Mouse (Mus musculus) left cerebral cortex, adult 18-20 months (tissue): ENCODE measurements at regions not wholly inside any gene's neighbourhood (a gene's known extent, or its start where the extent isn't known, plus 50 kb on each side); places are given as distances from the start of the nearest gene placed in this dataset.

Experiments used
- DNase-seq, 2 experiments: peaks; one replicate each; pipeline ENCODE4 v3.0.0; 2021 to 2022; ENCODE audit warnings: low spot score in 2 of 2, mixed read lengths in 1 of 2

- no peak for DNase-seq
Measured at GRCm38 (mm10) chr12:26906126-26906525, 436.2 kb downstream of the Sox11 start.

- DNase-seq: no peak
Measured at GRCm38 (mm10) chr12:26903894-26904272, 434.9 kb downstream of the Cmpk2 start.

GRCm38 (mm10) chr12:26903073-26903893 lies 434.3 kb downstream of the Cmpk2 start:
- peak; percentile 3 to 33 for DNase-seq

DNA sequence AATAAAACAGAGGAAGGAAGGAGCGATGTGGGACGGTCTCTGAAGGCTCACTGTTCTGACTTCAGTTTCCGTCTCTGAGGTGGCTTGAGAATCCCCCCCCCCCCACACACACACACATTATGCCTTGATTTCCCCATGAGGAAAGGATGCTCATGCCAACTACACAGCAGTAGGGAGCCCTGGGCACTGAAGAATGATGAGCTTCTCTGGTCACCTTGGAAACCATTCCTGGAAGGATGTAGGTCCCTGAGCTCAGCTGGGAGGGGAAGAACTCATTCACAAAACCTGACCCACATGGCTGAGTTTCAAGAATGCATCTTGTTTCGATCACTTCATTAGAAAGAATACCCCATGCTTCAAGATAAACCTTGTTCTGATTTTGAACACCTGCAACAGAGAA lies 422.2 kb downstream of the Cmpk2 start:
- DNase-seq: no peak

DNA sequence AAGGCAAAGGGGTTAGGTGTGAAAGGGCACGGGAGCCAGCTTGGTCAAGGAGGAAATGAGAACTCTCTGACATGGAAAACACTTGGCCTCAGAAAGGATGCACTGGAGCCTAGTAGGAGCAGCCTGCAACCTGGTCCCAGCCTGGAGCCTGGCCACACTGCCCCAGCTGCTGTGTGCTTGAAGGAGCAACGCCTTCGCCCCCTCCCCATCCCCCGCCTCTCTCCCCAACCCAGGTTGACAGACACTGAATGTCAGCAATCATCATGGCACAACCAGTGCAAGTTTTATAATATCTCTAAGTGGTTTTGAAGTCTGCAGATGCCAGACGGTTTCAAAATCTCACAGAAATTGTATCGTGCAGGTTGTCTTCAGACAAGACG lies 417.6 kb downstream of the Cmpk2 start:
- DNase-seq: no peak

GRCm38 (mm10) chr12:26885831-26886634 lies 417.0 kb downstream of the Cmpk2 start:
- DNase-seq: peak; percentile 14 to 35

DNA sequence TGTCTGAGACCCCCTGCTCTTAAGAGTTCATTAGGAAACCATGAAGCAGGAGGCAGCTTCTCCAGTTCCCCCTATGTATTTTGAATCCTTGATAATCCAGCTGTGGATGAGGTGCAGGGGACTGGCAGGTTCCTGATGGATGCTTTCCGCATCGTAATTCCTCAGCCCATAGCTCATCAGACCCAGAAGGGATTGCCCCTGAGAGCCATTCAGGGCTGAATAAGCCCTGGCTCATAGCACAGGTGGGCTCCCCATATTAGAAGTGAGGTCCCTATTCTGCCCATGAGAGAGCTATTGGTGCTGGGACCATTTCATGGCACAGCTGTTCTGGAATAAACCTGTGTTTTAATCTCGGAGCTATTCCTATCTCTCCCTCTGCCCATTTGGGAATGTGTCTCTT lies 416.1 kb downstream of the Cmpk2 start:
- DNase-seq: no peak

DNA sequence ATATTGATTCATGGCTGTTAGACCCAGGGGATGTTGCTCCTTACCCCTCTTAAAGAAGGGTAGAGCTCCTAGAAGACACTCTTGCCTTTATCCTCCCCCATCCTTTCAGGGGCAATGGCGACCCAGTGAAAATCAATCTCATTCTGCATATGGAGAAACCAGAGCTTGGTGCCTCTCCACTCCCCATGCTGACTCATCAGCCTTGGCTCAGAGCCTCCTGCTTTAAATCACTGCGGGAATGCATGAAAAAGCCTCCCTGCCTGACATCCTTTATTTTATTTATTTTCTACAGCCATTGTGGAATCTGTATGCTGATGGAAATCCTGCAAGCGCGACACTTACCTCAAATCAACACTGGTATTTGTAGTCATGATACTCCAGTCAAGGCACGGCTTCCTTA lies 415.2 kb downstream of the Cmpk2 start:
- peak; percentile 77 to 83 for DNase-seq

GRCm38 (mm10) chr12:26877691-26878121 lies 408.7 kb downstream of the Cmpk2 start:
- DNase-seq: peak in 1 of 2 experiments; percentile 8

- DNase-seq: no peak
Measured at GRCm38 (mm10) chr12:26877284-26877683, 408.3 kb downstream of the Cmpk2 start.

DNA sequence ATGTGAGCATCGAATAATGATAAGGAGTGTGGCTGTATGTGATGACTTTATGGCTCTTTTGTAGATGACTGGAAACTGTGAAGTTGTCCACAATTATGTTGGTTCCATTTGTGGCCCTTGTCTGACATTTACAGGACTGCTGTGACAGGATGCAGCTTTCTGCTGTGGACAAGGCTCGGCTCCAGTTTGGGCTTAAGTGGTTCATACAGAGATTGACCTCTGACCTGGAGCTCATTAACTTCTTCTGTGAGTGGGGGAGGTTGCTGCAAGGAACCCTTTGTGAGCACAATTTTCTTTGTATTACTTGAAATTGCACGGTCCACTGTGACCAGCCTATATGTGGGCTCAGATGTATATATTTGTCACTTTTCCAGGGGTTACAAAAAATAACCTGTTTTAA lies 403.5 kb downstream of the Cmpk2 start:
- no peak for DNase-seq

- no peak for DNase-seq
Measured at GRCm38 (mm10) chr12:26867731-26868130, 398.7 kb downstream of the Cmpk2 start.

- DNase-seq: peak; percentile 37 to 61
Measured at GRCm38 (mm10) chr12:26855091-26855516, 386.1 kb downstream of the Cmpk2 start.

GRCm38 (mm10) chr12:26844917-26845316 lies 375.9 kb downstream of the Cmpk2 start:
- no peak for DNase-seq

DNA sequence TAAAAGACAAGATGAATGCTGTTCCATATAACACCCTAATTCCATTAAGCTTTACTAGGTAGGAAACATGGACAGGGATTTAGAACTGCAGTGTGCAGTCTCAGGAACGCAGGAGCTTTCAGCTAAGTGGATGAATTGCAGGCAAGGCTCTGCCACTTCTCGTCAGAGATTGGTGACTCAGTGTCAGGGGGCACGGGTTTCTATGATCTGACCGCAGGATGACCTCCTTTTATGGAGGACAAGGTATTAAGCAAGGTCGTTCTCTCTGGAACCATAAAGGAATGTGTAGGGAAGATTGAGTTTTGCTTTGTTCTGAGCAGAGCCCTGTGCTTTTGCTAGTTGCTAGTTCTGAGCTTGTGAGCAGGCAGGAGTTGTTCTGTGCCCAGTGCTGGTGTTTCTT lies 373.7 kb downstream of the Cmpk2 start:
- DNase-seq: no peak

- DNase-seq: no peak
Measured at GRCm38 (mm10) chr12:26821257-26821968, 352.4 kb downstream of the Cmpk2 start.

DNA sequence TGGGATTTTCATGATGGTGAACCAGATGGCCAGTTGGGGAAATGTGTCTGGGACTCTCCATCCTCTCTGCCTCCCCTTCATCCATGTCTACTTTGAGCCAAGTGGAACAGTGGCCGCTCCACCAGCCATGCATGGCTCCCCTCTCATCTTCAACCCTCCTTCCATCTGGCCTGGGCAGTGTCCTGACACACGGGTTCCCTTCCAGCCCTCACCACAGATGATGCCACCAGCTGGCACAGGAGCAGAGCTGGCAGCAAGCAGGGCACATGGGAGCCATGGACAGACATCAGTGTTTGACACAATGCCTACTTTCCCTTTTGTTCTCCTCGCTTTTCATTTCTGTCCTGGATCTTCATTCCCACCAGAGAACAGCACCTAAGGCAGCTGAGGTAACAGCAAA lies 348.9 kb downstream of the Cmpk2 start:
- DNase-seq: no peak

GRCm38 (mm10) chr12:26815771-26816170 lies 346.8 kb downstream of the Cmpk2 start:
- no peak for DNase-seq

DNA sequence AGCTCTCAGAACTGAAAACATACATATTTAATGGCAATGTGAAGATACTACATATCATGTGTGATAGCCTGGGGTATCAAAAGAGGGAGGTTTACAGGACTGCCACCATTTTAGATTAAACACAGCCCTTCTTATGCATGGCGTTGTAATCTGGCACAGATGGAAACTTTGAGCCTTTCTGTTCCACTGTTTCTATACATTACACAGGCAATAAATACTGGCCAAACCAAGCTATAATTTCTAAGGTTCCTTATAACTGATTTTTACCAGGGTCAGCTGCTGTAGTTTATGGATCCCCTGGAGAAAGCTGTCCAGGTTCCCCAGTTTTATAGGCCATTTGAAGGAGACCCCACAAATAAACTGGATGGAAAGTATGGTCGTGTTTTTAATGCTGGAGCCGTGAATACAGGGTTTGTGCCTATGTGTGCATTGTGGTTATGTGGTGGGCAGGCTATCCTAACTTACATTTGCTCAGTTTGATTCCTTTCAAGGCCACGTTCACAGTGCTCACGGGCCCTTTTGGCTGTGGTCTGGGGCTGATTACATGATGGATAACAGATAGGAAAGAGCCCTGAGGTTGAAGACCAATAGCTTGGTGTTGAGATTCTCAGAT lies 341.7 kb downstream of the Cmpk2 start:
- DNase-seq: no peak

DNA sequence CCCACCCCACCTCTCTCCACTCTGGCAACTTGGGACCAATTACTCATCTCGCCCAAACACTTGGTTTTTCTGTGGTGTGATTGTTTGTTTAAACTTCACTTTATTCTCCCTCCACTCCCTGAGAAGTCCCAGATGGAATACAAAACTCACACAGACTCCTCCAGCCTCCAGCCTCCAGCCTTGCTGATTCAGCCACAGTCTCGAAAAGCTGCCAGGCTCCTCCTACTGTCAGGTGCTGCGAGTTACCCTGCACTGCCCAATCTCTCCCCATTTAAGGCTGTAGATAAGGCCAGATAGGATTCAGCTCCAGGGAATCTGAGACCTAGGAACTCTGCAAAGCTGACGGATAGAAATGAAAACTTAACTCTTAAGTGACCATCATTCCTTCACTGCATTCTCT lies 340.7 kb downstream of the Cmpk2 start:
- peak; percentile 37 to 49 for DNase-seq

DNA sequence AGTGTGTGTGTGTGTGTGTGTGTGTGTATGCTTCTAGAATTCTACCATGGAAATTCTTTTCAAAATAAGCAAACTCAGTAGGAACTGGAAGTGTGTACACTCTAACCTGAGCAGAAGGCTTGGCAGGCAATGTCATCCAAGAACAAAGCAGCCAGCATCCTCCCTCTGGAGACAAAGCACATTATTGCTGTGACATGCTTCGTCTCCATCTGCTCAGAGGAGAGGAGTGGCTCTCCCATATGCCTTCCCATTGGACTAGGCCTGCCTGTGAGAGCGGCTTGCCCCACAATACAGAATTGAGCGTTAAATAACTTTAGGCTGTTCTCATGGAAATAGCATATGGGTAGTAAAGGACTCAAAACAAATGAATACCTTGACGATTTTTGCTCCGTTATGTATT lies 333.5 kb downstream of the Cmpk2 start:
- DNase-seq: no peak
